Mouse (Mus musculus) ovary, postnatal 14 days (tissue): Measurements from ENCODE around the gene Vps51.

ENCODE experiments used
- DNase-seq: peaks from one replicate; pipeline ENCODE4 v3.0.0; 2022; ENCODE audit warnings: low spot score

The Vps51 gene

DNA sequence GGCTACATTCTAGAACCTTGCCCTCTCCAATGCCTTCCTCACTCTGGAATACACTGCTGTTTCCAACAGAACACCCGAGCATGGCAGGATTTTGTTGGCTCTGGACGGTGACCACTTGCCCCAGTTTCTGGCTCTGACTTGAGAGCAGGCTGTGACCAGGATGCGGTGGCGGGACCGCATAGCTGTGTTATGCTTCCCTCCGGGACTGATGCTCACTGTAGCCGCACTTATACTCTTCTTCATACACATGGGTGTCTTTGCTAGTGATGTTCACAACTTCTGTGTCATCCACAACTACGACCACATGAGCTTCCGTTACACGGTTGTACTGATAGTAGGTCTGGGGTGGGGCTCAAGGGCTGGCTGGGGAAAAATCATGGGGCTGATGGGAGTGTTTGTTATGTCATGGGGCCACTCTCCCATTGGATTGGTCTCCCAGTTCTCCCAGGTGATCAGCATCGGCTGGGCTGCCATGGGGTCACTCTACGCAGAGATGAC, 3.0 kb upstream of the Vps51 start, which contains the start of gene Tmem262:
Gene Tmem262, plus strand, starts transcription at position 51 of the 498 bp plus-strand sequence.
- no peak for DNase-seq

GRCm38 (mm10) chr19:6073889-6074288, 3.1 kb downstream of the Vps51 start:
- DNase-seq = no peak

GRCm38 (mm10) chr19:6071261-6071660, 5.8 kb downstream of the Vps51 start:
- DNase-seq = no peak

DNA sequence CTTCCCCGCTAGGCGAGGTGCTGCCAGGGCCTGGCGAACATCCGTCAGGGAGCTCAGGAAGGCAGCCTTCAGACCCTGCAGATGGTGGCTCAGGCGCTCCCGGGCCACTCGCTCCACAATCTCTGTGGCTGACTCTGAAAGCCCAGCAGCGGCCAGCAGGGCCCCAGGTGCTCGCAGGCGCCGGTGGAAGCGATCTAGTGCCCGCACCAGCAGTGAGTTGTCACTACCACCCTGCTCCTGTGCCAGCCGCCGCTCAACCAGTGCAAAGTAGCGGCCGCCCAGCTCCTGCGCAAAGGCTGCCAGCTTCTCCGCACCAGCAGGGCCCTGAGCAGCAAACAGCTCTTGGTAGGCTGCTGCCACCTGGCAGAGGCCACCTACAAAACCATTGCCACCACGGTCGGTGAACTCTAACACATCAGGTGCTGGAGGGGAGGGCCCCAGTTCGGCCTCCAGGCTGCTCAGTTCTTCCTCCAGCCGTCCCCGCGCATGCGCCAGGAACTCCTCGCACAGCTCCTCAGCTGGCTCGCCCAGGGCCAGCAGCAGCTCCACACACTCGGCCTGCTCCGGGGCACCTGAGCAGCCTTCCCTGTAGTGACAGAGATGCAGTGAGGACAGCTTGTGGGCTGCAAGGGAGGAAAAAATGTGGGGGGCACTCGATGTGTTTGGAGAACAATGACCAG, 6.3 kb downstream of the Vps51 start:
- DNase-seq = no peak

GRCm38 (mm10) chr19:6069851-6070250, 7.2 kb downstream of the Vps51 start:
- DNase-seq = no peak

GRCm38 (mm10) chr19:6068951-6069350, 8.1 kb downstream of the Vps51 start:
- no peak for DNase-seq

DNA sequence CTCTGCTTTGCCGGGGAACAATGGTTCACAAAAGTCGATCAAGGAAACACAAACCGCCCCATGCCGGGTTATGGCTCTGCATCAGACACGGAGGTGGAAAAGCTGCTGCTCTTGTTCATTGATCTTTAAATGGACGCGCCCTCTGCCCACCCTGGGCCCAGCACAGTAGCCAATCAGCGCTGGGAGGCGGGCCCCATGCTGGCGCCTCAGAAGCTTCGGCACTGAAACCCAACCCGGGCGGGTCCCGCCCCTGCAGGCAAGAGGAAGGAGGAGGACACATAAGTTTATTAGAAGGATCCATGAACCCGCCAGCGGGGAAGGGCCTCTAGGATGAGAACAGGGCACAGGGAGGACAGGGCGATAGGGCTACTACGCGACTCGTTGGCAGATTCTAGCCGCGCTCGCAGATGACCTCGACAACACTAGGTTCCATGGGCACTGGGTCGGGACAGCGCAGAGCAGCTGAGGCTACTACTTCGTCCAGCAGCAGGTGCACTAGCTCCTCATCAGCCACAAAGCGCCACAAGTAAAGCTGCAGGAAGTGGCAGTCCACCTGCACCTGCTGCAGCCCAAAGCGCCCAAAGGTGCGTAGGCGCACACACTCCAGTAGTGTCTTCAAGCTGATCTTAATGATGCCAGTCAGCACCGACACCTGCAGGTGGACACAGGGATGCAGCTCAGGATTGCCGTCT, 9.2 kb downstream of the Vps51 start, which contains the start of gene Tm7sf2:
Gene Tm7sf2, minus strand, starts transcription at position 650 of the 692 bp plus-strand sequence.
- peak; percentile 76 for DNase-seq

DNA sequence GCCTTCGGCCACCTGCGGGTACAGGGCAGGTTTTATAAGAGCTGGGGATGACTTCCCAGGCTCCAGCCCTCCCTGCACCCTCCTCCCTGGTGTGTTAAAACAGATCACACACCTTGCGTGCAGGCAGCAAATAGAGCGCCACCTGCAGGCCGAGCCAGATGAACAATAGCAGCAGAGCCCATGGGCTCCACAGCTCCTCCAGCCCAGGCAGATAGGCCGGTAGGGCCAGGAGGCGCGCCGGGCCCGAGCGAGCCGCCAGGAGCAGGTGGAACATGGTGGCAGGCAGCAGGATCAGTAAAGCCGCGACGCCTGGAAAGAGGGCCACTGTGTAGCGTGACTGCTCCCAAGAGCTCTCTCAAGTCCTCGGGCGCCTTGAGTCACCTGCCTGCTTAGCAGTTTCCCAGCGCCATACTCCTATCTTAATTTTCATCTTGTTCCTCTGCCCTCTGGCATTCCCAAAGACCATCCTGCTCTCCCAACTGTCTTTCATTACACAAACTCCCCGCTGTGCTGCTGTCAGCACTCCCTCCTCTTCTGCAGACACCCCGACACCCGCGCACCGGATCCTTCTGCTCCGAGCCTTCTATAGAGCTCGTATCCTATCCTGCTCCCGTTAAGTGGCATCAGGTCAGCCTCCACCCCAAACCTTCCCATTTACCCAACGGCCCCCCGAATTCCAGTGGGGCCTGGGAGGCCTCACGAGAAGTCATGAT, 9.9 kb downstream of the Vps51 start:
- peak; percentile 65 for DNase-seq

DNA sequence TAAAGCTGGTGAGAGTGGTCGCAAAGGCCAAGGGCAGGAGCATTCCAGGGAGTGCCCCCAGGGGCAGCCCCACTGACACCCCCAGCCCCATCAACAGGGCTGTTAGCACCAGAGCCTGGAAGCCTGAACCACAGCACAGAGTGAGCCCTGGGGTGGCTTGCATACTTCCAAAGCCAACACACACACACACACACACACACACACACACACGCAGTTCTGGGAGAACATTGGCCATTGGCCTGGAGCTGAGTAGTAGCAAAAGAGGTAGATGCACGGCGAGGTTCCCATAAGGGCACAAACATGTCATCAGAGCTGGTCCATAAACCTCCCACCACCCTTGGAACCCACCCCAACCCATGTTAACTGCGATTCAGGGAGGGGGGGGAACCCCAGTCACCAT, 10.5 kb downstream of the Vps51 start:
- DNase-seq = no peak

DNA sequence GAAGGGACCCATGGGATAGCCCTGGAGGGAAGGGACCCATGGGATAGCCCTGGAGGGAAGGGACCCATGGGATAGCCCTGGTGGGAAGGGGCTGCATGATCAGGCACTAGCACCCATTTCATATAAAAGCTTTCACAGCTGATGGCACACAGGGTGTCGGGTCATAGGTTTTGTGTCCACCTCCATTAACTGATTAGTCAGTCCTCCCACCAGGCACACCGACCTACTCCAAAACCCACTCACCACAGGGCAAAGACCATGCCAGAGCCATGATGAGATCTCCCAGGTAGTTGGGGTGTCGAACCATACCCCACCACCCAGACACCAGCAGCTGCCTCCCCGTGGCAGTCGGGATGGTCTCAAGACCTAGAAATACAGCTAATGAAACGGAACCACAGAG, 13.9 kb downstream of the Vps51 start:
- DNase-seq = no peak

DNA sequence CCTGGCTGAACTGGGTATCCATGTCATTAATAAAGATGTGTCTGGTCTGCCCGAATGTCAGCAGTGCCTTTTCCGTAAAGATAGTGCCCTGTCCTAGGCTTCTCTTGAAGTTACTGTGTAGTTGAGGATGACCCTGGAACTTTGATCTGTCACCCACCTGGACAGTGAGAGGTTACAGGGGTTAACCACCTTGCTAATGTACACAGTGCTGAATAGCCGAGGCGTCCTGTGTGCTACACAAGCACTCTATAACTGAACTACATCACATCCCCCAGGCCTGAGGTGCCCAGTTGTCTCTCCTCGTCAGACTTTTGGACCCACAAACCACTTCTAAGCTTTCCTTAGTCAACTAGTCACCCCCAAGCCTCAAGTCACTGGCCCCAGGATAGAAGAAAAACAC, 14.6 kb downstream of the Vps51 start:
- DNase-seq = no peak

DNA sequence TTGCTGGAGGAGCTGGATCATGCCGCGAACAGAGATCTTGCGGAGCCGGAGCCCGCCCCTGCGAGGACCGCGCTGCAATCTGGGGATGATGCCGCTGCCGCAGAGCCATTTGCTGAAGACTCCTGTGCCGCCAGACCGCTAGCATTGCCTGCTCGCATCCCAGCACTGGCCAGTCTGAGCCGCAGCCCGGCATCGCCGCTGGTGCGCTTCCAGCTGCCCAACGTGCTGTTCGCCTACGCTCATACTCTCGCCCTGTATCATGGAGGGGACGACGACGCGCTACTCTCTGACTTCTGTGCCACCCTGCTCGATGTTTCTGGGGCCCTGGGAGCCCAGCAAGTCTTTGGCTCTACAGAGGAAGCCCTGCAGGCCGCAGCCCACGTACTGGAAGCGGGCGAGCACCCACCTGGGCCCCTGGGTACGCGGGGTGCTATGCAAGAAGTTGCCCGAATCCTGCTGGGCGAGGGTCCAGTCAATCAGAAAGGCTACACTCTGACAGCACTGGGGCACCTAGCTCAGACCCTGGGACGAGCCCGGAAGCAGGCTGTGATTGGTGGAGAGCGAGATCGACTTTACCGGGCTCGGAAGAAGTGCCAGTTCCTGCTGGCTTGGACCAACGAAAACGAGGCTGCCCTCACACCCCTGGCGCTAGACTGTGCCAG, 15.3 kb downstream of the Vps51 start:
- no peak for DNase-seq

DNA sequence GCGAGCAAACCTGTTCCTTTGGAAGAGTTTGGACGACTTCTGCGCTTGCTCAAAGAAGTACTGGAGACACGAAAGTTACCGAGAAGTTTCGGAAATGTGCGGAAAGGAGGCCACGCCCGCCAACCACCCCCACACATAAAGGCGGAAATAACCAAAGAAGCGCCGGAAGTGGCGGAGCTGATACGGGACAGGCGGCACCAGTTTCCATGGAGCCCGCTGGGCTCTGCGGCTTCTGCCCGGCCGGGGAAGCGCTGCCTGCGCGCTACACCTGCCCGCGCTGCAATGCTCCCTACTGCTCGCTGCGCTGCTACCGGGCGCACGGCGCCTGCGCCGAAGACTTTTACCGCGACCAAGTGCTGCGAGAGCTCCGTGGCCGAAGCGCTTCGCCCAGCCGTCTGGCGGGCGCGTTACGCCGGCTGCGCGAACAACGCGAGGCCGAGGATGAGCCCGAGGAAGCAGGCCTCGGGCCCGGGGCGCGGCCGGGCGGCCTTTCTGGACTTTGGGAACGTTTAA, 16.0 kb downstream of the Vps51 start, which contains the start of gene Znhit2:
Gene Znhit2, plus strand, starts transcription at position 172 of the 513 bp plus-strand sequence.
- DNase-seq = peak; percentile 85

DNA sequence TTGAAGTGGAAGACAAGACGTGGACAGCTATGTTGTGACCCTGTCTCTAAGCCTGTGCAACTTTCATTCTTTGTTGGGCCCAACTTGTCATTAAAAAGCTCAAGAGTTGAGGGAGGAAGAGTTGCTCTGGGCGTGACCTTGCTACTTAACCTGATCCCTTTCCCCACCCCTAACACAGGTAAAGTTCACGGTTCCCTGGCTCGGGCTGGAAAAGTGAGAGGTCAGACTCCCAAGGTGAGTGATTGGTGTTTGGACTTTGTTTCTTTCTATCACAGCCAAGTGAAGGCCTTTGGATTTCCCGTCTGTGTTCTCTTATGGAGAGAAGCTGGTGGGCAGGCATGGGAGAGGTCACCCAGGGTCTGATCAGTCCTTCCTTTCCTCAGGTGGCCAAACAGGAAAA, 18.1 kb downstream of the Vps51 start:
- no peak for DNase-seq

- no peak for DNase-seq
Measured at GRCm38 (mm10) chr19:6058513-6058912, 18.5 kb downstream of the Vps51 start.

DNA sequence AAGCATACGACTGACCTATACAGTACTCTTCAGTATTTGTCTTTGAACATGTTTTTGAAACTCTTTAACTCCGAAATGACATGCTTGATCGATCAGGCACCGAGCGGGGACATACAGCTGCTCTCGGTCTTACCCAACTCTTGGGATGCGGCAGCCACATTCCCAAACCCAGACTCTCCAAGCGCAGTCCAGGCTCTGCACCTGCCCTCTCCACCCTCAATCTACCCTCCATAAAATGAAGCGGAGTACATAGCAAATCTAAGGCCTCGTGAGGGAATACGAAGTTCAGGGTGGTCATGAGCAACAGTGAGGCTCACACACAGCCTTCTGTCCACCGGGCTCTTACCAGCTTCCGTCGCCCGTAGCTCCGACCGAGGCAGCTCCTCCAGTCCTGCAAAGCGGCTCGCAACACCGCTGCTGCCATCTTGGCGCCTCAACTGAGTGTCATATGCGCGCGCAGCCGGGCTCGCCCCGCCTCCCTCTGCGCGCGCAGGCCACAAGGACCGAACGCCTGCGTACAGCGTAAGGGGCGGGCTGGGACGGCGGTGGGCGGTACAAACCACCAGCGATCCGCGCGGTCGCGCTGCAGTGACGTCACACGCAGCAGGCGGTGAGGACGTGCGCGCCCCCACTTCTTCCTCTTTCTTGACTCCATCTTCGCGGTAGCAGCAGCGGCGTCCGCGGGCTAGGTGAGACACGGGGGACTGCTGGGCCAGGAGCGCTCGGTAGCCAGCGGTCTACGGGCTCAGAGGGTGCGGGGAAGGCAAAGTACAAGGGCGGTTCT, 19.5 kb downstream of the Vps51 start, which contains the start of the genes Mrpl49 and Fau:
Gene Mrpl49, minus strand, starts transcription at position 473 of the 784 bp plus-strand sequence.
Gene Fau, plus strand, starts transcription at position 532 of the 784 bp plus-strand sequence.
- peak; percentile 97 for DNase-seq

DNA sequence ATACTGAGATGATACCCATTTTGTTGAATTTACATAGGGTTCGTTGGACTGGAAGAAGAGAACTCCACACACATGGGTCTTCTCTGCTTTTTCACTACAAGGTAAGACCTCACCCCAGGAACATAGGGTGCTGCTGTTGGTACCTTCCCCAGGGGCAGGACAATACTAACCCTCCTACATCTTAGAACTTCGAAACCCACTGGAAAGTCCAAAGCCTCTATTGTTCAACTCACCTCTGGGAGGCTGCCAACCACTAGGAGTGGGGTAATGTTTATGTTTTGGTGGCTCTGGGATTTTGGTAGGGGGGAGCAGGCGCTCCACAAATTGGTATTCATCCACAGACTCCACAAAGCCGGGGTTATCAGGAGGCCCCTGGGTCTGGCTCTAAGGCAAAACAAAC, 20.3 kb downstream of the Vps51 start:
- no peak for DNase-seq

DNA sequence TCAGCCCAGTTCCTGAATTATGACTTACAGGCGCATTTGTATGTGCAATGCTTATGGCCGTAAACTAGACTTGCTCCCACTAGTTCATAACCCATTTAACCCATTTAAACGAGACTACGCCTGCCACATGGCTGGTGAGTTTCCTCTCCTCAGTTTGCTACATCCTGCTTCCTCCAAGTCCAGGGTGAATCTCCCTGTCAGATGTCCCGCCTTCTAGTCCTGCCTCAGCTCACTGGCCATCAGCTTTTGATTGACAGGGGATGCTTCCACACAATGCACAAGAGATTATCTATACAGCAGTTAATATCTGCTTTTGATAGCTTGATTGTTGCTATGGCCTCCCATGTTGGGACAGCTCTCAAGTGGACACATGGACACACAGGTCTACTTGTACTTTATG, 22.7 kb downstream of the Vps51 start:
- no peak for DNase-seq

DNA sequence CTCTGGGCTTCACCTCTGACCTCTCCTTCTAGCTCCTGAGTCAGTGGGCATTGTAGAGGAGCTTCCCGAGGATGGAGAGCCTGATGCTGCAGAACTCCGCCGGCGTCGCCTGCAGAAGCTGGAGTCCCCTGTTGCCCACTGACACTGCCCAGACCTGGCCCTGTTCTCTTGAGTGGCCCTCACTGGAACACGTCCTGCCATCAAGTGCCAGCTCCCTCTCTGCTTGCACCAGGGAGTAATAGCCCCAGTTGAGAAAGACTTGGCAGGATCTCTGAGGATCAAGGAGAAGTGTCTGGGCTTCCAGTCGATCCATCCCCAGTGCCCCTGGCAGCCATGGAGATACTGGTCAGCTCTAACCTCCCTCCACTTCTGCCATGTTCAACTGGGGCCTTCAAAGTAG, 24.5 kb downstream of the Vps51 start:
- DNase-seq = no peak

- no peak for DNase-seq
Measured at GRCm38 (mm10) chr19:6048681-6049410, 28.2 kb downstream of the Vps51 start.

GRCm38 (mm10) chr19:6047899-6048166, 29.2 kb downstream of the Vps51 start:
- no peak for DNase-seq
